Mouse (Mus musculus): ENCODE measurements around the gene Pid1. TPM values are rescaled to one million over a fixed set of nuclear protein-coding genes. Genes with fewer than 3 reads are reported as not detected.
"Not testable (repeated sequence)": the region's sequence is repeated elsewhere in the genome, so short reads cannot be mapped to it uniquely, and the experiment has no call there.

Gene Pid1
- polyA plus RNA-seq, 1 experiment from 2014 or later = 26.0 TPM

DNA sequence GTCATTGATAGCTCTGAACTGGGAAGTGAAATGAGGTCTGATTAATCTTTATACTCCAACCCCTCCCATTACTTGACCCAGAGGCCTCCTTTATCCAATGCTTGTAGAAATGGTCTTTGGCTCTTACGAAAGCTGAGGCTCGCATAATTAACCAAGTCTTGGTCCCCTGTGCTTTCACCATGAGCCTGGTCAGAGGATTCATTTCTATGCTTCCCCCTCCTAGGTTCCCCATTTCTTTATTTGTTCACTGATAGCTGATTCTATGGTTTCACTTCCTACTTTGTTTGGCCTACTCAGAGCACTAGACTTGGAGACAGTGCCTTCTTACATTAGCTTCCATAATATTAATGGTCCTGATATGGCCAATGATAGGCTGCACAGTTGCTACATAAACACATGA, 13.7 kb downstream of the Pid1 start:
- Histone ChIP-seq H3K9me3 (replicated peaks; ENCODE audit: control insufficient read depth, low read length) (no peaks in the 10 kb centered on the region), H3K9ac (replicated peaks; ENCODE audit: low read length) (no peak overlapping the region), H3K4me3 (ENCODE audit: low read depth, low read length) (no peak overlapping the region), H3K27ac (replicated peaks; ENCODE audit: low read depth, low read length) (no peak overlapping the region), H3K36me3 (replicated peaks; ENCODE audit: control insufficient read depth, insufficient read depth, low read depth, low read length) (no peaks in the 10 kb centered on the region), H3K4me2 (ENCODE audit: low read depth, low read length) (no peak overlapping the region), H3K27me3 (ENCODE audit: control insufficient read depth, insufficient read depth, low read length) (no peaks in the 10 kb centered on the region), H3K4me1 (ENCODE audit: control insufficient read depth, insufficient read depth, low read length) (no peaks in the 10 kb centered on the region)
- 91% methylated on average over 2 of the region's 2 CpGs for WGBS
- ATAC-seq (replicated peaks; ENCODE audit: insufficient number of reproducible peaks, low FRiP score, low TSS enrichment, low read depth) (no peak), DNase-seq (ENCODE audit: low spot score) (no peak)

DNA sequence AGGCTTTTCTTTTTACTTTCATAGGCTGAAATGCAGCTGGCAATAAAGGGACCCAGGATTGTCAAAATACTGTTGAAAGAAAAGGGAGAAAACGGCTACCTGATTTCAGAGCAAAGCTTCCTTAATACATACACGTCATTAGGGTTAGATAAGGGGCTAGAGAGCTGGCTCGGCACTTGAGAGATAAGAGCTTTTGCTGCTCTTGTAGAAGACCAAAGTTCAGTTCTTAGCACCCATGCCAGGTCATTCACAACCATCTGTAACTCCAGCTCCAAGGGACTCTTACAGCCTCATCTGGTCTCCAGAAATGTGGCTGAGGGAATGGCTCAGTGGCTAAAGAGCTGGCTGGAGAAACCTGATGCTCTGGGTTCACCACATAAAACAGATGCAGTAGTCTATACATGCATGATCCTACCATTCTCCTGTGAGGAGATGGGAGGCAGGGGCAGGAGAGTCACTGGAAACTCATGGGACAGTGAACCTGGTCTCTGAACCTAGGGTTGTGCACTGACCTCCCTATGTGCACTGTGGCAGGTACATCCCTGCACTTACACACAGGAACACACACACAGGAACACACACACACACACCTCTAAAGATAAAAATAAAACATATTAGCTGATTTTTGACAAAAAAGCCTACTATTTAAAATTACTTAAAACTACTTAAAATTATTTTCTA, 16.0 kb downstream of the Pid1 start:
- Histone ChIP-seq H3K4me1 (ENCODE audit: control insufficient read depth, insufficient read depth, low read length) (no peaks in the 10 kb centered on the region), H3K9me3 (replicated peaks; ENCODE audit: control insufficient read depth, low read length) (no peaks in the 10 kb centered on the region), H3K4me2 (ENCODE audit: low read depth, low read length) (no peak overlapping the region), H3K9ac (replicated peaks; ENCODE audit: low read length) (no peak overlapping the region), H3K27me3 (ENCODE audit: control insufficient read depth, insufficient read depth, low read length) (no peaks in the 10 kb centered on the region), H3K27ac (replicated peaks; ENCODE audit: low read depth, low read length) (no peak overlapping the region), H3K4me3 (ENCODE audit: low read depth, low read length) (no peak overlapping the region), H3K36me3 (replicated peaks; ENCODE audit: control insufficient read depth, insufficient read depth, low read depth, low read length) (no peaks in the 10 kb centered on the region)
- DNase-seq (ENCODE audit: low spot score) (no peak), ATAC-seq (replicated peaks; ENCODE audit: insufficient number of reproducible peaks, low FRiP score, low TSS enrichment, low read depth) (no peak)
- WGBS = 82% methylated on average over 3 of the region's 3 CpGs

DNA sequence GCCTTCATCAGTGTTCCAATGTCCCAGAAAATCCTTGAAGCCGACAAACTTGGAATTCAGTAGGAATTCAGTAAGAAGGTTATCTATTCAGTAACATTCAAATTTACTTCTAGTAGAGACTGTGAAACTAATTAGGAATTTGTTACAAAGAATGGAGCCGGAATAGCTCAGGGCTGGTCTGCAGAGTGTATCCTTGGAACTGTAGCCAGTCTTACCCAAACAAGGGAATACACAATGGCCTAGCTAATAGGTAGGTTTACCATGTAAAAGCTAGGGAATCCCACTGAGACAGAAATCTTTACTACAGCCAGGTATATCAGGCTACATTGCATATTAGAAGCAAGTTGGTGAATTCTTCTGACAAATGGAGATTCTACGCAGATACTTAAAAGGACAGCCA, 31.2 kb downstream of the Pid1 start:
- not testable (repeated sequence) for ATAC-seq (replicated peaks; ENCODE audit: insufficient number of reproducible peaks, low FRiP score, low TSS enrichment, low read depth); H3K4me2 ChIP-seq (ENCODE audit: low read depth, low read length); H3K9me3 ChIP-seq (replicated peaks; ENCODE audit: control insufficient read depth, low read length); DNase-seq (ENCODE audit: low spot score); H3K4me1 ChIP-seq (ENCODE audit: control insufficient read depth, insufficient read depth, low read length); H3K4me3 ChIP-seq (ENCODE audit: low read depth, low read length); H3K9ac ChIP-seq (replicated peaks; ENCODE audit: low read length); H3K36me3 ChIP-seq (replicated peaks; ENCODE audit: control insufficient read depth, insufficient read depth, low read depth, low read length); H3K27ac ChIP-seq (replicated peaks; ENCODE audit: low read depth, low read length); H3K27me3 ChIP-seq (ENCODE audit: control insufficient read depth, insufficient read depth, low read length)
- 50% methylated on average over 3 of the region's 3 CpGs for WGBS

DNA sequence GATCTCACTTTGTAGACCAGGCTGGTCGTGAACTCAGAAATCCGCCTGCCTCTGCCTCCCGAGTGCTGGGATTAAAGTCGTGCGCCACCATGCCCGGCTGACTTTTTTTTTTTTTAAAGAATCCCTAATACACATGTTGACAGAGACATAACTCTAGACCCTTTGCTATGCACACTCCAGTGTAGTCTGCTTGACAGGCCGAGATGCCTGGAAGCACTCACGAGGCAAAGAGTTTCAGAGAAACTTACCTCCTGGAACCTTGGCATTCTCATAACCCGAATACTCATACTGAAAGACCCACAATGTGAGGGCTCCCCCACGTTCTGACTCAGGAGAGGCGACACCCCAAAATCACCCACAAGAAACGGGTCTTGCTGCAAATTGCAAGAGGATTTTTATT, 32.1 kb downstream of the Pid1 start:
- not testable (repeated sequence) for H3K9ac ChIP-seq (replicated peaks; ENCODE audit: low read length); DNase-seq (ENCODE audit: low spot score); H3K4me3 ChIP-seq (ENCODE audit: low read depth, low read length); H3K4me1 ChIP-seq (ENCODE audit: control insufficient read depth, insufficient read depth, low read length); H3K4me2 ChIP-seq (ENCODE audit: low read depth, low read length); H3K36me3 ChIP-seq (replicated peaks; ENCODE audit: control insufficient read depth, insufficient read depth, low read depth, low read length); ATAC-seq (replicated peaks; ENCODE audit: insufficient number of reproducible peaks, low FRiP score, low TSS enrichment, low read depth); H3K27me3 ChIP-seq (ENCODE audit: control insufficient read depth, insufficient read depth, low read length); H3K27ac ChIP-seq (replicated peaks; ENCODE audit: low read depth, low read length); H3K9me3 ChIP-seq (replicated peaks; ENCODE audit: control insufficient read depth, low read length)
- 86% methylated on average over 12 of the region's 12 CpGs for WGBS

DNA sequence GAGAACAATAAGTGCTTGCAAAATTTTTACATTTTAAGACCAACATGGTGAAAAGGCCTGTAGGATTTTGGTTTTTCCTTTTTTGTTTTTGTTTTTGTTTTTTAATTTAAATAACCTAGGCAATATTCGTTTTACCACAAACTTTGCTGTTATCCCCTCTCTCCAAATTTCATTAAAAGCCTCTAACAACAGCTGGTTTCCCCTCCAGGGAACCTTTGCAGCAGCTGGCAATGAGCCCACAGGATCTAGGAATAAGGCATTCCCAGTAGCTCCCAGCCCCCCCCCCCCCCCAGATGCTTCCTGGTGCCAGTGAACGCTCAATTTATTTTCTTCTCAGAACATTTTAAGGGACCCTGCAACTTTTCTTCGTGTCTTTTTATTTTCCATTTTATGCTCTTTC, 38.7 kb downstream of the Pid1 start:
- H3K36me3 ChIP-seq (replicated peaks; ENCODE audit: control insufficient read depth, insufficient read depth, low read depth, low read length) = no peaks in the 10 kb centered on the region

DNA sequence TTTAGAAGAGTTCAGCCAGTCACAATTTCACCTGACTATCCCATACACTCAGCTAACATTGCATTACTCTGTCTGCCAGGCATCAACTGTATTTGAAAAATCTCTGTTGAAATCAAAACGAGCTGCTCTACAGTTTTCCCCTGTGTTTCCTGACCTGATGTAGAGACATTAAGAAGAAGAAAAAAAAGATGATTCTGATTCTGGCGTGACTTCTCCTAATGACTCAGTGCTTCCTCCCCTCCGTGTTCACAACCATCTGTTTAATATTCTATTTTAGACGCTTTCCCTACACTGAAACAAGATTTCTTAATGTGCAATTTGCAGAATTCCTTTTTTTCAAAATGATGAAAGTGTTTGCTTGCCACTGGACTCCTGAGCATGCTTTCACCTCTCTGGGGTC, 42.7 kb downstream of the Pid1 start:
- Histone ChIP-seq H3K4me3 (ENCODE audit: low read depth, low read length) (no peak overlapping the region), H3K9me3 (replicated peaks; ENCODE audit: control insufficient read depth, low read length) (no peaks in the 10 kb centered on the region), H3K27ac (replicated peaks; ENCODE audit: low read depth, low read length) (no peak overlapping the region), H3K4me1 (ENCODE audit: control insufficient read depth, insufficient read depth, low read length) (no peaks in the 10 kb centered on the region), H3K36me3 (replicated peaks; ENCODE audit: control insufficient read depth, insufficient read depth, low read depth, low read length) (no peaks in the 10 kb centered on the region), H3K9ac (replicated peaks; ENCODE audit: low read length) (no peak overlapping the region), H3K4me2 (ENCODE audit: low read depth, low read length) (no peak overlapping the region), H3K27me3 (ENCODE audit: control insufficient read depth, insufficient read depth, low read length) (no peaks in the 10 kb centered on the region)
- no peak for DNase-seq (ENCODE audit: low spot score)
- WGBS = 75% methylated on average over 4 of the region's 4 CpGs
- no peak for ATAC-seq (replicated peaks; ENCODE audit: insufficient number of reproducible peaks, low FRiP score, low TSS enrichment, low read depth)

More for the DNA sequence above, 38.7 kb downstream of the Pid1 start:
- H3K9me3 ChIP-seq (replicated peaks; ENCODE audit: control insufficient read depth, low read length) = no peaks in the 10 kb centered on the region
- no peak overlapping the region for H3K4me2 ChIP-seq (ENCODE audit: low read depth, low read length)
- 57% methylated on average over 3 of the region's 3 CpGs for WGBS
- H3K4me1 ChIP-seq (ENCODE audit: control insufficient read depth, insufficient read depth, low read length) = no peaks in the 10 kb centered on the region
- no peak overlapping the region for H3K27ac ChIP-seq (replicated peaks; ENCODE audit: low read depth, low read length)
- ATAC-seq (replicated peaks; ENCODE audit: insufficient number of reproducible peaks, low FRiP score, low TSS enrichment, low read depth) (no peak), DNase-seq (ENCODE audit: low spot score) (no peak)
- H3K4me3 ChIP-seq (ENCODE audit: low read depth, low read length) = no peak overlapping the region
- H3K27me3 ChIP-seq (ENCODE audit: control insufficient read depth, insufficient read depth, low read length) = no peaks in the 10 kb centered on the region
- H3K9ac ChIP-seq (replicated peaks; ENCODE audit: low read length) = no peak overlapping the region

DNA sequence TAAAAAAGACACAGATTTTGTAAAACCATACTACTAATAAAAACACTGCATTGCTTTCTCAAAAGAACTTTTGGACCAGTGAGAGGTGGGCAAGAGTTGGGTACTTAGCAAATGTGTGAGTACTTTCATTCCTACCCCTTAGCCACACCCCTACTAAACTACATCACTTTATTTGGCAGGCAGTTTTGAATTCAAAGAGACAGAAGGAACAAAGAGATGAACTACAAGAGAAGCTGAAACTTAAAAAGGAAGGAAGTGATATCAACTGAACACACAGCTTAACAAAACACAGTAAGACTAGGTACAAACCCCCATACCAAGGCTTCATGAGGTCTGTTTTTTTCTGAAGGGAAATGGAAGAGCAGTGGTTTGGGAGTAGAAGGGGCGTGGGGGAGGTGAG, 45.4 kb downstream of the Pid1 start:
- DNase-seq (ENCODE audit: low spot score) = no peak
- Histone ChIP-seq H3K4me2 (ENCODE audit: low read depth, low read length) (no peak overlapping the region), H3K4me3 (ENCODE audit: low read depth, low read length) (no peak overlapping the region), H3K9ac (replicated peaks; ENCODE audit: low read length) (no peak overlapping the region), H3K36me3 (replicated peaks; ENCODE audit: control insufficient read depth, insufficient read depth, low read depth, low read length) (no peaks in the 10 kb centered on the region), H3K4me1 (ENCODE audit: control insufficient read depth, insufficient read depth, low read length) (no peaks in the 10 kb centered on the region), H3K27me3 (ENCODE audit: control insufficient read depth, insufficient read depth, low read length) (no peaks in the 10 kb centered on the region), H3K27ac (replicated peaks; ENCODE audit: low read depth, low read length) (no peak overlapping the region), H3K9me3 (replicated peaks; ENCODE audit: control insufficient read depth, low read length) (no peaks in the 10 kb centered on the region)
- WGBS = 82% methylated on average over 1 of the region's 1 CpGs
- no peak for ATAC-seq (replicated peaks; ENCODE audit: insufficient number of reproducible peaks, low FRiP score, low TSS enrichment, low read depth)

DNA sequence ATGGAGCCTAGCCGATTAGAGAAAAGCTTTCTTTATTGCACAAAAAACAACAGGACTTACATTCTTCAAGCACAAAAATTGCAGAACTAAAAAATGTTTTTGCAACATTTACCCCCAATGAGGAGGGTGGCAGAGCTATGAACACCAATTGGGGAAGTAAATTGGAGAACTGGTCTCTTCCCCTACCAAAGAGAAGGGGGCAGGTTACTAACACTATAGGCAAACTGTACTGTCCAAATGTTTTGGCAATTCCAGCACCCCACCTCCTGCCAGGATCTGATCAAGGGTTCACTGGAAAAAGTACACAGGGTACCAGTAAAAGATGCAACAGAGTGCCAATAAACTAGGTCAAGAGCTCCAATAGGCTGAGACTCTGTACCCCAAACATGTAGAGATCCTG, 46.2 kb downstream of the Pid1 start:
- Histone ChIP-seq H3K4me3 (ENCODE audit: low read depth, low read length) (no peak overlapping the region), H3K27ac (replicated peaks; ENCODE audit: low read depth, low read length) (no peak overlapping the region), H3K4me1 (ENCODE audit: control insufficient read depth, insufficient read depth, low read length) (no peaks in the 10 kb centered on the region), H3K9me3 (replicated peaks; ENCODE audit: control insufficient read depth, low read length) (no peaks in the 10 kb centered on the region), H3K27me3 (ENCODE audit: control insufficient read depth, insufficient read depth, low read length) (no peaks in the 10 kb centered on the region), H3K9ac (replicated peaks; ENCODE audit: low read length) (no peak overlapping the region), H3K36me3 (replicated peaks; ENCODE audit: control insufficient read depth, insufficient read depth, low read depth, low read length) (no peaks in the 10 kb centered on the region), H3K4me2 (ENCODE audit: low read depth, low read length) (no peak overlapping the region)
- no peak for ATAC-seq (replicated peaks; ENCODE audit: insufficient number of reproducible peaks, low FRiP score, low TSS enrichment, low read depth)
- 91% methylated on average over 1 of the region's 1 CpGs for WGBS
- DNase-seq (ENCODE audit: low spot score) = no peak

Measured in embryonic facial prominence, embryonic 11.5 days (tissue).